Mouse (Mus musculus) spleen, postnatal 14 days (tissue): ENCODE data around the gene Gas7.

Source experiments
- DNase-seq, 2 experiments: peaks; one replicate each; pipeline ENCODE4 v3.0.0; 2021 to 2022; ENCODE audit warnings: low spot score in 2 of 2

The Gas7 gene

GRCm38 (mm10) chr11:67574344-67574743 is 119.1 kb downstream of the Gas7 start:
- DNase-seq: no peak

- no peak for DNase-seq
Measured at GRCm38 (mm10) chr11:67577472-67577871, 122.2 kb downstream of the Gas7 start.

GRCm38 (mm10) chr11:67577994-67578393 is 122.8 kb downstream of the Gas7 start:
- DNase-seq: no peak

- no peak for DNase-seq
Measured at GRCm38 (mm10) chr11:67579136-67579535, 123.9 kb downstream of the Gas7 start.

- DNase-seq: no peak
Measured at GRCm38 (mm10) chr11:67581549-67581948, 126.3 kb downstream of the Gas7 start.

- no peak for DNase-seq
Measured at GRCm38 (mm10) chr11:67582570-67582969, 127.3 kb downstream of the Gas7 start.

GRCm38 (mm10) chr11:67585016-67585415 is 129.8 kb downstream of the Gas7 start:
- DNase-seq: no peak

GRCm38 (mm10) chr11:67585629-67586028 is 130.4 kb downstream of the Gas7 start:
- no peak for DNase-seq

GRCm38 (mm10) chr11:67586231-67586994 is 131.2 kb downstream of the Gas7 start:
- DNase-seq: no peak

- DNase-seq: no peak
Measured at GRCm38 (mm10) chr11:67588196-67588827, 133.1 kb downstream of the Gas7 start.

- DNase-seq: peak; percentile 43 to 51
Measured at GRCm38 (mm10) chr11:67588828-67589314, 133.6 kb downstream of the Gas7 start.

GRCm38 (mm10) chr11:67596233-67596632 is 141.0 kb downstream of the Gas7 start:
- no peak for DNase-seq

- DNase-seq: no peak
Measured at GRCm38 (mm10) chr11:67596856-67597255, 141.6 kb downstream of the Gas7 start.

GRCm38 (mm10) chr11:67597388-67597787 is 142.2 kb downstream of the Gas7 start:
- DNase-seq: no peak

GRCm38 (mm10) chr11:67599141-67599540 is 143.9 kb downstream of the Gas7 start:
- no peak for DNase-seq

GRCm38 (mm10) chr11:67600710-67601430 is 145.6 kb downstream of the Gas7 start:
- no peak for DNase-seq

GRCm38 (mm10) chr11:67602711-67603369 is 147.6 kb downstream of the Gas7 start:
- DNase-seq: no peak

- DNase-seq: peak in 1 of 2 experiments; percentile 5
Measured at GRCm38 (mm10) chr11:67604481-67604880, 149.2 kb downstream of the Gas7 start.

GRCm38 (mm10) chr11:67608114-67608683 is 153.0 kb downstream of the Gas7 start:
- DNase-seq: no peak

- DNase-seq: no peak
Measured at GRCm38 (mm10) chr11:67612158-67612839, 157.1 kb downstream of the Gas7 start.
